Mouse (Mus musculus): ENCODE data around the gene Zfp973.
"Not testable (repeated sequence)": the region's sequence is repeated elsewhere in the genome, so short reads cannot be mapped to it uniquely, and the experiment has no call there.

Gene Zfp973

GRCm38 (mm10) chr2:176670222-176670621 lies at the start of gene Zfp973:
Zfp973 (plus strand) TSS chr2:176670522.
- DNase-seq (ENCODE audit: low read depth), result not testable (repeated sequence)

- DNase-seq (ENCODE audit: low read depth), result not testable (repeated sequence)
Observed at GRCm38 (mm10) chr2:176636244-176636643, 34.1 kb upstream of the Zfp973 start, which contains the start of gene Gm14308. Gm14308 (minus strand) TSS chr2:176636344.

- not testable (repeated sequence) for DNase-seq (ENCODE audit: low read depth)
Observed at GRCm38 (mm10) chr2:176708051-176708450, 37.7 kb downstream of the Zfp973 start, which contains the start of gene Gm14305. Gm14305 (plus strand) TSS chr2:176708328.
